Mouse (Mus musculus) inflammation-experienced regulatory T-cells (primary cell): ENCODE results near the gene Sgpp1. TPM values are rescaled to one million over a fixed set of nuclear protein-coding genes. Genes with fewer than 3 reads are reported as not detected.

ENCODE experiments used
- polyA plus RNA-seq, 2 experiments: library from polyadenylated mRNA; unstranded; fragments of 100-300 nt; shearing (Covaris generic); gene quantifications; one replicate each; pipeline ENCODE4 v1.2.1; 2017

Gene Sgpp1
- polyA plus RNA-seq, result 100 to 1,000 TPM in 1 of 2 experiments, 10 to 100 TPM in 1; 92.9 to 100 TPM

GRCm38 (mm10) chr12:75735246-75736200, at the start of gene Sgpp1:
Sgpp1 (minus strand) TSS chr12:75735729.

GRCm38 (mm10) chr12:75669258-75670106, 66.0 kb downstream of the Sgpp1 start, which contains the start of gene Wdr89:
Wdr89 (minus strand) TSS chr12:75669537.

Other genes with a start within 250 kb of the Sgpp1 start
- gene Ppp2r5e, start 139.5 kb downstream of the Sgpp1 start, polyA plus RNA-seq, result 10 to 100 TPM; 30.7 to 48.9 TPM
- 10 to 100 TPM; 10.1 to 11.6 TPM for gene Wdr89, start 66.2 kb downstream of the Sgpp1 start, polyA plus RNA-seq
- 10 to 100 TPM; 11.0 to 29.2 TPM for gene Syne2, start 82.4 kb upstream of the Sgpp1 start, polyA plus RNA-seq